Mouse (Mus musculus): ENCODE data around the gene Enpp7. TPM values are rescaled to one million over a fixed set of nuclear protein-coding genes. Genes with fewer than 3 reads are reported as not detected.

The Enpp7 gene
- not detected for total RNA-seq (2018; cell fraction: chromatin; rRNA removed)
- total RNA-seq (2018; cell fraction: cytosol; rRNA removed), result not detected
- not detected for total RNA-seq (2018; cell fraction: nucleus; rRNA removed)
- not detected in 3 replicates for polyA plus RNA-seq (2018)

DNA sequence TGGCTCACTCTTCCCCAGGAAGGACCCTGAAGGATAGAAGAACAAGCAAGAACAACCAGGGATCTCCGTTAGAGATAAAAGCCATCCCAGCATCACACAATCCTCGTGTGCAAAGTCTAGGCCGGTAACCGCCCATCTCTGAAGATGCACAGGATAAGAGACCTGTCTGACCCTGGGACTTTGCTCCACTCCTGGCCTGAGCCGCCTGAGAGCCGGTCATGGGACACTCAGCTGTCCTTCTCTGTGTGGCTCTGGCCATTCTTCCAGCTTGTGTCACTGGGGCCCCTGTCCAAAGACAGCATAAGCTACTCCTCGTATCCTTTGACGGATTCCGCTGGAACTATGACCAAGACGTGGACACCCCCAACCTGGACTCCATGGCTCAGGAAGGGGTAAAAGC is at the start of gene Enpp7:
Enpp7 (plus strand) TSS at position 190 of the 400 bp plus-strand sequence.
- Histone ChIP-seq H3K79me2 (ENCODE audit: inconsistent target) (no peaks in the 10 kb centered on the region), H3K27ac (no peak within 1 kb of the TSS), H3K36me3 (ENCODE audit: inconsistent target) (no peaks in the 10 kb centered on the region), H3K4me3 (ENCODE audit: inconsistent target) (no peak within 1 kb of the TSS)
- WGBS (ENCODE audit: missing documents), result 97% methylated on average over 10 of the region's 10 CpGs

DNA sequence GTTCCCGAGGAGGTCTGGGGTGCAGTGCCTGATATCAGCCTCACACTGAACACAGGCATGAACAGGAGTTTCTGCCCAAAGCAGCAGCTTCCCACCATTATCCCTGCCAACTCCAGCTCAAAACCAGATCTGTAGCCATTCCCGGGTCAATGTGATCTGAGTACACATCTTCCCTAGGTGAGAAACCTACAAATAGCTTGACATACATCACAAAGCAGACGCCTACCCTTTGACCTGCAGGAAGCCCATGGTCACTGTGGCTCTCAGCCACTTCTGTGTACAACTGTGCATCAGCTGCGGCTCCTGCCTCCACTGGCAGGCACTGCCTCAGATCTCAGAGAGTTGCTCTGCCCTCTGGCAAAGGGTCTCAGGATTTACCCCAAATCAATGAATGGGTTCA is 48.3 kb upstream of the Enpp7 start:
- no peak overlapping the region for H3K27ac ChIP-seq
- no peak overlapping the region for H3K4me3 ChIP-seq (ENCODE audit: inconsistent target)
- WGBS (ENCODE audit: missing documents), result 81% methylated on average over 4 of the region's 4 CpGs
- H3K79me2 ChIP-seq (ENCODE audit: inconsistent target), result no peaks in the 10 kb centered on the region
- no peaks in the 10 kb centered on the region for H3K36me3 ChIP-seq (ENCODE audit: inconsistent target)

DNA sequence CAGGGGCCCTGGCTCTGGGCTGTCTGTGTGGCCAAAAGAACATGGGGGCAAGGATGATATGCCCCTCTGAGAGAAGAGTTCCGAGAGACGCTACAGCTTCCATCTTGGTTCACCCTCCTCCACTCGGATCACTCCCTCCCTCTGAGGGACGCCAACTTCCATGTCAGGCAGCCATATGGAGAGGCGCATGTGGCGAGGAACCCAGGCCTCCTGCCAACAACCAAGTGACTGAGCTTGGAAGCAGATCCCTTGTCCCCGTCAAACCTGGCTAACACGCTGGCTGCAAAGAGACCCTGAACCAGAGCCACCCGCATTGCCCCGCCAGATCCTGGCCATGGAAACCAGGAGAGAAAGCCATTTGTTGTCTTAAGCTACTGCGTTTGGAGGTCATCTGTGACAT is 47.4 kb upstream of the Enpp7 start:
- Histone ChIP-seq H3K4me3 (ENCODE audit: inconsistent target) (no peak overlapping the region), H3K36me3 (ENCODE audit: inconsistent target) (no peaks in the 10 kb centered on the region), H3K79me2 (ENCODE audit: inconsistent target) (no peaks in the 10 kb centered on the region), H3K27ac (no peak overlapping the region)
- 81% methylated on average over 10 of the region's 11 CpGs for WGBS (ENCODE audit: missing documents)

DNA sequence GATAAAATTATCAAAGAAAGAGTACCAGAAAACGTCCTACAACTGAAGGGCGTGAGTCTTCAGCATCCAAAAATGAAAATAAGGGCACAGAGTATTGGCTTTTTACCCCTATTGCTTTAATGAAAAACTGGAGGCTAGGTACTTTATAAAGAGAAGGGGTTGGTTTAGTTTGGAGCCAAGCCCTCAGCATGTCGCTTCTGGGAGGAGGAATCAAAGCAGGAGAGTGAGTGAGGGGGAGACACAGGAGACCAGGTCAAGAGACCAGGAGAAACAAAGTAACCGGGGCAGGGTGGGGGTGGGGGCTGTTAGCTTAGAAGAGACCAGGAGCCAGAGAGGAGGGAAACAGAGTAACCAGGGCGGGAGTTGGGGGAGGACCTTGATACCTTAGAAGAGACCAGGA is 46.7 kb upstream of the Enpp7 start:
- Histone ChIP-seq H3K4me3 (ENCODE audit: inconsistent target) (no peak overlapping the region), H3K27ac (no peak overlapping the region), H3K36me3 (ENCODE audit: inconsistent target) (no peaks in the 10 kb centered on the region), H3K79me2 (ENCODE audit: inconsistent target) (no peaks in the 10 kb centered on the region)
- WGBS (ENCODE audit: missing documents), result 50% methylated on average over 5 of the region's 5 CpGs

DNA sequence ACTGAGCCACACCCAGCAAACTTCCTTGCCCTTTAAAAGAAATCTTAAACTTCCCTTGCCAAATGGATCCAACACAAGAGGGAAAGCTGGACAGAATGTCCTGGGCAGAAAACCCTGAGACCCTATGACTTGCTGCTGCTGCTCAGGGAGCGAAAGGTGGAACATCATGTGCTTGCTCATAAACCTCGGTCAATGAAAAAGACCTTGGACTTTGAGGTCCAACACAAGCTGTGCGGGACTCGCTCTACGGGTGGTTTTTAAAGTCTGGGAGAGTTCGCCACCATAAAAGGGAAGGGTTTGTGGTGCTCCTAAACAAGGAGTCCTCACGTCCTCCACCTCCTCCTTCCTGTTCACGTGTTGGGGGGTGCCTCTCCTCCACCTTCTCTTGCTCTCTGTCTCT is 42.1 kb upstream of the Enpp7 start:
- H3K36me3 ChIP-seq (ENCODE audit: inconsistent target), result no peaks in the 10 kb centered on the region
- WGBS (ENCODE audit: missing documents), result 81% methylated on average over 8 of the region's 8 CpGs
- no peak overlapping the region for H3K27ac ChIP-seq
- H3K4me3 ChIP-seq (ENCODE audit: inconsistent target), result no peak overlapping the region
- no peaks in the 10 kb centered on the region for H3K79me2 ChIP-seq (ENCODE audit: inconsistent target)

DNA sequence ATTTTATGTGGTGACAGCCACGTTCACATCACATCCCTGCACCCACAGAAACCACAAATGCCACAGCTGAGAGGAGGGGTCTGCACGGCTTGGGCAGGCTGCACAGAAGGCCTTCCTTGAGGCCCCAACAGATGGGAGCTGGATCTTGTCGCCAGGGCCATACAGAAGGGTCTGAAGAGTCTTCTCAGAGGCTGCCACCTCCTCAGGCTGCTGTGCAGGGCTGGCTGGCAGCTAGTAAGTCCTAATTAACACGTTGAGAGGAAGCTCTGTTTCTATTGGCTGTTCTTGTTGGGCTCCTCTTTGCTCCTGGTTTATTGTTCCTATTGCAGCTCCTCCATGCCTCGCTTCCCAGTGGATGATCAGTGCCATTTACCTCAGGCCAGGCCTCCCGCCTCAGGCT is 33.0 kb upstream of the Enpp7 start:
- H3K36me3 ChIP-seq (ENCODE audit: inconsistent target), result no peaks in the 10 kb centered on the region
- no peaks in the 10 kb centered on the region for H3K79me2 ChIP-seq (ENCODE audit: inconsistent target)
- 39% methylated on average over 5 of the region's 6 CpGs for WGBS (ENCODE audit: missing documents)
- no peak overlapping the region for H3K4me3 ChIP-seq (ENCODE audit: inconsistent target)
- no peak overlapping the region for H3K27ac ChIP-seq

DNA sequence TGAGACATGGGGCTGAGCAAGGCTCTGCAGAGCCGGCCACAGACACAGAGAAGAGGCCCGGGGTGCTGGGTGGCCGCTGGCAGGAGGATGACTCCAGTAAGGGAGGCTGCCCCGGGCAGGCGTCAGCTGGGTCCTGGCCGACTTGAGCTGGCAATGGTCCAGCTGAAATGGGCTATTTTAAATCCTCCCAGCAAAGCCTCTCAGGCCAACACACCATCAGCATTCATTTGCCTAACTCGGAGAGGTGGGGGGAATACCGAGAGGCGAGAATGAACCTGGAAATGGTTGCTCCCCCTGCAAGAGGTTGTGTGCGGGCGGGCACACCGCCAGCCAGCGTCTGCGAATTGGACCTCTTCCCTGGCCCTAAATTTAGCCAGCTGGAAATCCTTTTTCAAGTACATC is 30.9 kb upstream of the Enpp7 start:
- 69% methylated on average over 13 of the region's 14 CpGs for WGBS (ENCODE audit: missing documents)
- no peak overlapping the region for H3K27ac ChIP-seq
- no peak overlapping the region for H3K4me3 ChIP-seq (ENCODE audit: inconsistent target)
- H3K79me2 ChIP-seq (ENCODE audit: inconsistent target), result no peaks in the 10 kb centered on the region
- H3K36me3 ChIP-seq (ENCODE audit: inconsistent target), result no peaks in the 10 kb centered on the region

DNA sequence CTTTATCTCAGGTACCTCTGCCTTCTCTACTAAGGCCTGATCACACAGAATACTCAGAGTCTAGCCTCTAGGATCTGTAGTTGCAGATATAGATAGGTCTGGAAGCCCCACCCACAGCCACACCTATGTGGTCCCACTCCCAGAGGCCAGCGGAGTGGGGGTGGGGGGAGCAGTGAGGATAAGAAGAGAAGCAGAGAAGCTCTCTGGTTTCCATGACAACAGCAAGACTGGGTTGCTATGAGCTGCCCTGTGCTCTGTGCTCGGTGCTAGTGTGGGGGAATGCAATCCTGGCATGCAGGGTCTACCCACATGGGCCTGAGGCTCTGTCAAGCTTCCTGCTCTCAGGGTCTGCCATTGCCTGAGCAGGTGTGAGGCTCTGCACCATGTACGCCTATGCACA is 27.3 kb upstream of the Enpp7 start:
- no peaks in the 10 kb centered on the region for H3K79me2 ChIP-seq (ENCODE audit: inconsistent target)
- no peak overlapping the region for H3K27ac ChIP-seq
- no peak overlapping the region for H3K4me3 ChIP-seq (ENCODE audit: inconsistent target)
- H3K36me3 ChIP-seq (ENCODE audit: inconsistent target), result no peaks in the 10 kb centered on the region
- 84% methylated on average over 3 of the region's 3 CpGs for WGBS (ENCODE audit: missing documents)

DNA sequence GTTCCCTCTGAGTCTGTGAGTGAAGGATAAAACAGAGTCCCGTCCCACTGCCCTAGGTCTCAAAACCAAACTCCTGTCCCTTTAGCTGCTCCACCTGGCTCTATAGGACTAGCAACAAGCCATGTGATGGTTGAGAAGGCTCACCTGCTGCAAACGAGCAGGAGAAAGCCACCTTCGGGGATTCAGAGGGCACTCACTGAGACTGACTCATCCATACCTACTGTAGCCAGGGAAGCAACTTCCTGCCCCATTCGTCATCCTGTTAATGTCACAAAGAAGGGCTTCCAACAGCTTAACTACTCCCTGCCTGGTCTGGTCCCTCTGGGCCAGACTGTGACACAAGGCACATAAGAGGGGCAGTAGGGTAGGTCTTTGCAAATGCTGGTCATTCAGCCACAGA is 25.5 kb upstream of the Enpp7 start:
- H3K27ac ChIP-seq, result no peak overlapping the region
- no peak overlapping the region for H3K4me3 ChIP-seq (ENCODE audit: inconsistent target)
- H3K79me2 ChIP-seq (ENCODE audit: inconsistent target), result no peaks in the 10 kb centered on the region
- 50% methylated on average over 4 of the region's 4 CpGs for WGBS (ENCODE audit: missing documents)
- H3K36me3 ChIP-seq (ENCODE audit: inconsistent target), result no peaks in the 10 kb centered on the region

DNA sequence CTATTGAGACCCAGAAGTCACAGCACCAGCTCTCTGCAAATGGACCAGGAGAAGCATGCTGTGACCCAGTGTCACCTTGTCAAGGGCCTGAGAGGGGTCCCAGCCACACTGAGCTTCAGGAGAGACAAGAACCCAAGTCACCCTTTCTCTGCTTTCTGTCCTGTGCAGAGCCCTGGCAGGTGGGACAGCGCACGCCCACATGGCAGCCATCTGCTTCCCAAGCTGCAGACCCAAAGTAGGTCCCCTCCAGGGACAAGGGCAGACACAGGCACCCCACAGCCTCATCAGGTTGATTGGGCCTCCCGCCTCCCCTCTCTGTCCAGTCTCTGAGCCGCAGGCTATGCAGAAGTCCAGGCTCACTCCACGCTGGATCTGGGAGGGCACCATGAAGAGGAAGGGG is 24.1 kb upstream of the Enpp7 start:
- Histone ChIP-seq H3K36me3 (ENCODE audit: inconsistent target) (no peaks in the 10 kb centered on the region), H3K27ac (no peak overlapping the region), H3K4me3 (ENCODE audit: inconsistent target) (no peak overlapping the region), H3K79me2 (ENCODE audit: inconsistent target) (no peaks in the 10 kb centered on the region)
- WGBS (ENCODE audit: missing documents), result 89% methylated on average over 5 of the region's 5 CpGs

DNA sequence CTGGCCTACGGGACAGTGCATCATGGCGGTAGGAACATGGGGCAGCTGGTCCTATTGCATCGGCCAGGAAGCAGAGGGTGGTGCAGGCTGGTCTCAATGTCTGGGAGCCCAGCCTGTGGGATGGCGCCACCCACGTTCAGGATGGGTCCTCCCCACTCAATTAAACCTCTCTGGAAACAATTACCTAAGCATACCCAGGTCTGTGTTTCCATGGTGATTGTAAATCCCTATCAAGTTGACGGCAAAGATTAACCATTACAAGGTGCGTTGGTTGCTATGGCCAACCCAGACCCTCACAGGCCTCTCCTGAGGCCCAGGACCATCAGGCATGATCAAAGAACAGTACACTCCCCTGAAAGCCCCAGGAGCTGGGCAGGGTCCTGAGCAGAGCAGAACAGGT is 22.9 kb upstream of the Enpp7 start:
- Histone ChIP-seq H3K36me3 (ENCODE audit: inconsistent target) (no peaks in the 10 kb centered on the region), H3K27ac (no peak overlapping the region), H3K79me2 (ENCODE audit: inconsistent target) (no peaks in the 10 kb centered on the region), H3K4me3 (ENCODE audit: inconsistent target) (no peak overlapping the region)
- 80% methylated on average over 7 of the region's 7 CpGs for WGBS (ENCODE audit: missing documents)

DNA sequence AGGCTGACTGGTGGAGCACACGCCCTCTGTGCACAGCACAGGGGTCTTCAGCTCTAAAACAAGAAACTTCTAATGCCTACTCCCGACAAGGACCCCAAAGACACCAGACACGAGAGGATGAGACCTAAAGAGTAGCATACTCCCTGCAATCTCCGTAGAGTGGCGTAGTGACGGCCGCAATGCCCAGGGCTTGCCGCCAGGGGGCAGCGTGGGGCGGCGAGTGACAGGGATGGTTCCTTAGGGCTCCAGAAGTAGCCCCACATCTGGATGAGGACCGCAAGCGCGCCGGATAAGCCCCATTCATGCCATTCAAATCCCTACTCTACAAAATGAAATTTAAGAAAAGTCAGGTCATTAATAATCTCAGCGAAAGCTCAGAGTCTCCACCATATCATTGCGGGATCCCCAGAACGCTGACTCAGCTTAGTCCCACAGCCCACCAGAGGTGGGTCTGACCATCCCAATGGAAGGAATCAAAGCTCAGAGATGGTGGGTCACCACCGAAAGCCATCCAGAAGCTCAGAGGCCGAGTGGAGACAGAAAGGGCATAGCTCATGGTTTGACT is 16.4 kb upstream of the Enpp7 start:
- Histone ChIP-seq H3K27ac (no peak overlapping the region), H3K79me2 (ENCODE audit: inconsistent target) (no peaks in the 10 kb centered on the region), H3K4me3 (ENCODE audit: inconsistent target) (no peak overlapping the region), H3K36me3 (ENCODE audit: inconsistent target) (no peaks in the 10 kb centered on the region)
- 38% methylated on average over 16 of the region's 20 CpGs for WGBS (ENCODE audit: missing documents)

DNA sequence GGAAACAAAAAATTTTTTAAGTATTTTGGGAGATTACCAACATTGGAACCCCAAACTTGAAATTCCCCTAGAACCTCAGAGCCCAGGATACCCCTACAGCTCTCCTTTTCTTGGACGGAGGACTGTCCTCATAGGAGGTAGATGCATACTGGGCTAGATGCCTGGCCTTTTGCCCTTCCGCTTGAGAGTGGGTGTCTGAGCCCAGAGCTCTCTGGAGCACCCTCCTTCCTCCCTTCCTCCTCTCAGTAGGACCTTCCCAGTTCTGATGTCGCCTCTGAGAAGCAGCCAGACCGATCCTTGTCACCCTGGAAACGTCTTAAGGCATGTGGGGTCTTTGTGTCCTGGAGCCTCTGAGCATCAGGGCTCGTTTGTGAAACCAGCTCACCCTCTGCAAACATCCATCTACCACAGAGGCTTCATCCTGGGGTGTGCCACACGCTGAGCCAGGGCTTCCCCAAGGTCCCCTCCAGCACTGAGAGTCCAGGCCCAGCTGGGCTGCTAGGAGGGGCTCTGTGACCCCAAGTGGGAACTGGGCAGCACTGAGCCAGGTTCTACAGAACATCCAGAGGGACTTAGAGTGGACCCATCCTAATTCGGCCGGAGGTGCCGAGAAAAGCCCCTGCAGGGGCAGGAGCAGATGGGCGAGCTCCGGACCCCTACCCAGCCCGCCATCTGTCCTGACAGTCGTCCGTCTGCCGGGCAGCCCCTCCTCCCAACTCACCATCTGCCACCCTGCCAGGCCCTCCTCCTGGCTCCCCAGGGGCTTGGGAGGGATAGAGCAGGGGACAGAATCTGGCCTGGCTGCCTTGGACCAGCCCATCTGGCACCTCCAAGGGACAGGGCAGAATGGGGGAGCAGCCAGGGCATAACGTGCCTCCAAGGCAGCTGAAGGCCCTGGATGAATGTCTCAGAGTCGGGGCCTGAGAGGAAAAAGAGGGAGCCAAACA is 15.3 kb upstream of the Enpp7 start:
- H3K27ac ChIP-seq, result no peak overlapping the region
- H3K4me3 ChIP-seq (ENCODE audit: inconsistent target), result no peak overlapping the region
- 67% methylated on average over 18 of the region's 18 CpGs for WGBS (ENCODE audit: missing documents)
- no peaks in the 10 kb centered on the region for H3K79me2 ChIP-seq (ENCODE audit: inconsistent target)
- H3K36me3 ChIP-seq (ENCODE audit: inconsistent target), result no peaks in the 10 kb centered on the region

DNA sequence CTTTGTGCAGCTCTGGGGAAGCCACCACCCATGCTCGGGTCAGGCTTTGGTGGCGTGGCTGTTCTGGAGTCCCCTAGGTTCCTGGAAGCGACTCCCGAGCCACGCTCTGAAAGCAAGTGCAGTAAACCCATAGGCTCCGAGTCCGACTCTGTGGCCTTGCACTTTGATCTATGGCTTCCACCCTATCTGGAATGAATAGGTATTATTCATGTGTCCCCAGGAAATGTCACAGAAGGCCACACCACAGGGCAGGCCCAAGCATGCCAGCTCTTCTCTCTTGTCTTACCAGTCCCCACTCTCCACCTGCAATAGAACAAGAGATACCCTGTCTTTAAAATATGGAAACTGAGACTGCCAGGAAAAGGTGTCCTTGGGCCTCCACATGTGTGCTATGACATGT is 13.6 kb upstream of the Enpp7 start:
- 88% methylated on average over 7 of the region's 7 CpGs for WGBS (ENCODE audit: missing documents)

DNA sequence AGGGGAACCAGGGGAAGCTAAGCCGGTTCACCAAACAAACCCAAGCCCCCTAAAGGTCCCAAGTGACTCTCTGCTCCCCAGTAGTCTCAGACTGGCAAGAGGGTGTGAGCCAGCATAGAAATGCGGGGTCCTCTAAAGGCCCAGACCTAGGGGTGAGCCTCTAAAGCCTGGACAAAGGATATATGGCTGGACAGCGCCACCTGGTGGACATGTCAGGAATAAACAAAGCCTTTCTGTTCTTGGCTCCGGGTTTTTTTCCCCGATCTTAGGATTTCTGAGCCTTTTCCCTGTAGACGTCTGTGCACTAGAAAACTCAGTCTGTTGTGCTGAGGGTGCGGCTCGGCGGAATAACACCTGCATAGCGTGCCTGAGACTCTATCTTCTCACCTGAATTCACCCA is 12.6 kb upstream of the Enpp7 start:
- Histone ChIP-seq H3K27ac (no peak overlapping the region), H3K79me2 (ENCODE audit: inconsistent target) (no peaks in the 10 kb centered on the region), H3K4me3 (ENCODE audit: inconsistent target) (no peak overlapping the region), H3K36me3 (ENCODE audit: inconsistent target) (no peaks in the 10 kb centered on the region)
- WGBS (ENCODE audit: missing documents), result 5% methylated on average over 10 of the region's 10 CpGs

More for the DNA sequence above, 13.6 kb upstream of the Enpp7 start:
- no peaks in the 10 kb centered on the region for H3K36me3 ChIP-seq (ENCODE audit: inconsistent target)
- H3K27ac ChIP-seq, result no peak overlapping the region
- no peak overlapping the region for H3K4me3 ChIP-seq (ENCODE audit: inconsistent target)
- H3K79me2 ChIP-seq (ENCODE audit: inconsistent target), result no peaks in the 10 kb centered on the region
